Mouse (Mus musculus): ENCODE measurements at regions not wholly inside any gene's neighbourhood (a gene's known extent, or its start where the extent isn't known, plus 50 kb on each side); places are given as distances from the start of the nearest gene placed in this dataset.

GRCm38 (mm10) chr11:17743821-17744220, 209.9 kb downstream of the Etaa1 start:
- DNase-seq (ENCODE audit: low read depth), result no peak

GRCm38 (mm10) chr11:17750345-17750744, 203.3 kb downstream of the Etaa1 start:
- no peak for DNase-seq (ENCODE audit: low read depth)

- no peak for DNase-seq (ENCODE audit: low read depth)
These were observed 194.5 kb downstream of the Etaa1 start for GRCm38 (mm10) chr11:17759224-17759623.

- no peak for DNase-seq (ENCODE audit: low read depth)
These were observed 190.3 kb downstream of the Etaa1 start for GRCm38 (mm10) chr11:17763411-17763810.

GRCm38 (mm10) chr11:17764146-17764545, 189.5 kb downstream of the Etaa1 start:
- no peak for DNase-seq (ENCODE audit: low read depth)

GRCm38 (mm10) chr11:17768345-17768759, 185.3 kb downstream of the Etaa1 start:
- no peak for DNase-seq (ENCODE audit: low read depth)

GRCm38 (mm10) chr11:17768837-17769466, 184.7 kb downstream of the Etaa1 start:
- no peak for DNase-seq (ENCODE audit: low read depth)

- no peak for DNase-seq (ENCODE audit: low read depth)
These were observed 156.0 kb downstream of the Etaa1 start for GRCm38 (mm10) chr11:17797632-17798031.

GRCm38 (mm10) chr11:17807851-17808250, 145.8 kb downstream of the Etaa1 start:
- DNase-seq (ENCODE audit: low read depth), result no peak

- no peak for DNase-seq (ENCODE audit: low read depth)
These were observed 141.7 kb downstream of the Etaa1 start for GRCm38 (mm10) chr11:17811829-17812559.

GRCm38 (mm10) chr11:17842642-17843041, 111.0 kb downstream of the Etaa1 start:
- DNase-seq (ENCODE audit: low read depth), result no peak

- DNase-seq (ENCODE audit: low read depth), result no peak
These were observed 101.3 kb downstream of the Etaa1 start for GRCm38 (mm10) chr11:17852405-17852804.

GRCm38 (mm10) chr11:17853246-17853804, 100.3 kb downstream of the Etaa1 start:
- no peak for DNase-seq (ENCODE audit: low read depth)

GRCm38 (mm10) chr11:17853832-17854231, 99.8 kb downstream of the Etaa1 start:
- DNase-seq (ENCODE audit: low read depth), result no peak

- DNase-seq (ENCODE audit: low read depth), result no peak
These were observed 94.1 kb downstream of the Etaa1 start for GRCm38 (mm10) chr11:17859364-17860131.

- no peak for DNase-seq (ENCODE audit: low read depth)
These were observed 88.8 kb downstream of the Etaa1 start for GRCm38 (mm10) chr11:17864833-17865397.

GRCm38 (mm10) chr11:17870690-17871089, 83.0 kb downstream of the Etaa1 start:
- no peak for DNase-seq (ENCODE audit: low read depth)

- DNase-seq (ENCODE audit: low read depth), result no peak
These were observed 81.8 kb downstream of the Etaa1 start for GRCm38 (mm10) chr11:17871920-17872319.

GRCm38 (mm10) chr11:17883276-17883675, 70.4 kb downstream of the Etaa1 start:
- DNase-seq (ENCODE audit: low read depth), result no peak
